Mouse (Mus musculus): ENCODE results near the gene E130208F15Rik. TPM values are rescaled to one million over a fixed set of nuclear protein-coding genes. Genes with fewer than 3 reads are reported as not detected.

Gene E130208F15Rik
- polyA plus RNA-seq, 1 experiment from 2014 or later, result not detected

DNA sequence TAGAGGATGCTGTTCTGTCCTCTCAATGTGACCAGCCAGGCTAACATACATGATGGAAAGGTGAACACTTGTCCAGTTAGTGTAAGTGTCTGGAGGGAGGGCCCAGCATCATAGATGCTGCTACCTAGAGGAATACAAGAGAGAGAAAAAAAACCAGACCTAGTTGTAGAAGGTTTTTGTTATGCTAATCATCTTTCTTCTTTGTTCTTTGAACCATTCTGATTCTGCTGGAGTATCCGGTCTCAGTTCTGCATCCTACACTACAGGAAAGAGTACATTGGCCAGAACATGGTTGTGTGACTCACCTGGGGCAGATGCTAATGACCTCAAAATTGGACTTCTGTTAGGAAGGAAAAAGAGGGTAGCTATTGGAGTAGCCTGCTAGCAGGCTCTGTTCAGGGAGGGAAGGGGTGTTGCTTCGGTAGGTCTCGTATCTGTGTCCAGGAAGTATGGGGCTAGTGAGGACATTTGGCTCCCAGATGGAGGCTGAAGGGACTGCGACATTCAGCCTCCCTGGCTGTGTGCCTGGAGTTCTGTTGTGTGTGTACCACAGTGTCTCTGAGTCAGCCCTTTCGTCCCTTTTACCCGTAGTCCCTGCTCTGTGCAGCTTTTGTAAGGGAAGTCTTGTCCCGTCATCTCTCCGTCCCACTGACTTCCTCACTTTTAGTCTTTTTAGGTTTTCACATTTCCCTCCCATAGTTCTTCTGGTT, 34.7 kb upstream of the E130208F15Rik start:
- Histone ChIP-seq H3K36me3 (ENCODE audit: control insufficient read depth, insufficient read depth, low read length) (no peaks in the 10 kb centered on the region), H3K4me3 (ENCODE audit: low read depth, low read length) (no peak overlapping the region), H3K9me3 (ENCODE audit: control insufficient read depth, low read length) (no peaks in the 10 kb centered on the region), H3K27me3 (ENCODE audit: control insufficient read depth, insufficient read depth, low read length) (no peaks in the 10 kb centered on the region), H3K27ac (ENCODE audit: low read depth, low read length) (no peak overlapping the region), H3K4me1 (replicated peaks; ENCODE audit: control insufficient read depth, insufficient read depth, low read length) (peaks cover 4% of the 10 kb centered on the region; the same call in 1 of the 2 replicates), H3K4me2 (ENCODE audit: low read depth, low read length, severe bottlenecking) (no peak overlapping the region), H3K9ac (ENCODE audit: low read length) (no peak overlapping the region)
- WGBS, result 73% methylated on average over 8 of the region's 8 CpGs
- no peak for ATAC-seq (replicated peaks; ENCODE audit: low FRiP score)
- no peak for DNase-seq (ENCODE audit: low spot score)

- WGBS, result 78% methylated on average over 6 of the region's 6 CpGs
- no peak for ATAC-seq (replicated peaks; ENCODE audit: low FRiP score)
Observed at GRCm38 (mm10) chr7:30288046-30288445, 33.5 kb upstream of the E130208F15Rik start.

GRCm38 (mm10) chr7:30289071-30289713, 32.3 kb upstream of the E130208F15Rik start:
- Histone ChIP-seq H3K9ac (ENCODE audit: low read length) (no peak overlapping the region), H3K4me1 (replicated peaks; ENCODE audit: control insufficient read depth, insufficient read depth, low read length) (peaks cover 7% of the 10 kb centered on the region; the same call in 1 of the 2 replicates), H3K36me3 (ENCODE audit: control insufficient read depth, insufficient read depth, low read length) (0 out of 2 replicates have a peak, but pooled peaks cover 1% of the 10 kb centered on the region), H3K9me3 (ENCODE audit: control insufficient read depth, low read length) (no peaks in the 10 kb centered on the region), H3K4me3 (ENCODE audit: low read depth, low read length) (no peak overlapping the region), H3K4me2 (ENCODE audit: low read depth, low read length, severe bottlenecking) (no peak overlapping the region), H3K27me3 (ENCODE audit: control insufficient read depth, insufficient read depth, low read length) (no peaks in the 10 kb centered on the region), H3K27ac (ENCODE audit: low read depth, low read length) (no peak overlapping the region)
- no peak for ATAC-seq (replicated peaks; ENCODE audit: low FRiP score)
- no peak for DNase-seq (ENCODE audit: low spot score)
- WGBS, result 68% methylated on average over 7 of the region's 7 CpGs

More at GRCm38 (mm10) chr7:30288046-30288445, 33.5 kb upstream of the E130208F15Rik start:
- Histone ChIP-seq H3K4me1 (replicated peaks; ENCODE audit: control insufficient read depth, insufficient read depth, low read length) (peaks cover 7% of the 10 kb centered on the region; the same call in 1 of the 2 replicates), H3K9me3 (ENCODE audit: control insufficient read depth, low read length) (no peaks in the 10 kb centered on the region), H3K4me2 (ENCODE audit: low read depth, low read length, severe bottlenecking) (no peak overlapping the region), H3K27me3 (ENCODE audit: control insufficient read depth, insufficient read depth, low read length) (no peaks in the 10 kb centered on the region), H3K4me3 (ENCODE audit: low read depth, low read length) (no peak overlapping the region), H3K27ac (ENCODE audit: low read depth, low read length) (no peak overlapping the region), H3K9ac (ENCODE audit: low read length) (no peak overlapping the region), H3K36me3 (ENCODE audit: control insufficient read depth, insufficient read depth, low read length) (no peaks in the 10 kb centered on the region)
- DNase-seq (ENCODE audit: low spot score), result no peak

DNA sequence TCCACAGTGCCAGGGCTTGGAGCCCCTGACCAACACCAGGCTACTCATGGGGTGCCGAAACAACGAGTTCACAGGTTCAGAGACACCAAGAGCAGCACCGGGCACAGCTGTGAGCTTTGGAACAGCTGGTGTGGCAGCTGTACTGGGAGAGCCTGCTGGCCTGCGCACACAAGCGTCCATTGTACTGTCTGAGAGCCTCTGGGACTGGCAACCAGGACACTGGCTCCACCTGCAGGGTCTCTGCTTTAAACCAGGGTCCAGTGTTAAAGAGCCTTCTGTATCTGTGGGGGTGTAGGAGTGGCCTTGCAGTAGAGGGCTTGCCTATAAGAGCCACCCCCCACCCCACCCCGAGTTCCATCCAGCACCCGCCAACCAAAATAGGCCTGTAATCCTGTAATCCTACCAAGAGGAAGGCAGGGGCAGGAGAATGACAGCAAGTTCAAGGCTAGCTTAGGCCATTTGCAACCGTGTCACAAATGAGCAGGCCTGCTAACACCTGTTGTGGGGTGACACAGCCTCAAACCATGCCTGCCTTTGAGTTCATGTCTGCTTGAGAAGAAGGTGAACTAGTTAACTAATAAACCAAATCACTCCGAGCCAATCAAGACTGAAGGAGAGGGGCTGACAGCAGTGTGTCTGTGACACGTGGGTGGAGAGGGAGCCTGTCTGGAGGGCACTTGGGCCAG, 31.7 kb upstream of the E130208F15Rik start:
- H3K4me2 ChIP-seq (ENCODE audit: low read depth, low read length, severe bottlenecking), result no peak overlapping the region
- WGBS, result 52% methylated on average over 10 of the region's 10 CpGs
- no peaks in the 10 kb centered on the region for H3K27me3 ChIP-seq (ENCODE audit: control insufficient read depth, insufficient read depth, low read length)
- DNase-seq (ENCODE audit: low spot score), result peak; percentile 60
- H3K36me3 ChIP-seq (ENCODE audit: control insufficient read depth, insufficient read depth, low read length), result peaks cover 2% of the 10 kb centered on the region; the same call in 1 of the 2 replicates
- H3K9me3 ChIP-seq (ENCODE audit: control insufficient read depth, low read length), result no peaks in the 10 kb centered on the region
- H3K27ac ChIP-seq (ENCODE audit: low read depth, low read length), result no peak overlapping the region
- H3K4me1 ChIP-seq (replicated peaks; ENCODE audit: control insufficient read depth, insufficient read depth, low read length), result peaks cover 7% of the 10 kb centered on the region; the same call in 1 of the 2 replicates
- peak; percentile 25; the same call in 1 of the 2 replicates for ATAC-seq (replicated peaks; ENCODE audit: low FRiP score)
- no peak overlapping the region for H3K9ac ChIP-seq (ENCODE audit: low read length)
- no peak overlapping the region for H3K4me3 ChIP-seq (ENCODE audit: low read depth, low read length)

- Histone ChIP-seq H3K4me1 (replicated peaks; ENCODE audit: control insufficient read depth, insufficient read depth, low read length) (peaks cover 7% of the 10 kb centered on the region; the same call in 1 of the 2 replicates), H3K27ac (ENCODE audit: low read depth, low read length) (0 out of 2 replicates have a peak within 1 kb of the TSS, but pooled peaks have one; percentile 13), H3K27me3 (ENCODE audit: control insufficient read depth, insufficient read depth, low read length) (no peaks in the 10 kb centered on the region), H3K4me2 (ENCODE audit: low read depth, low read length, severe bottlenecking) (peak within 1 kb of the TSS; percentile 60), H3K4me3 (ENCODE audit: low read depth, low read length) (peak within 1 kb of the TSS; percentile 76), H3K9me3 (ENCODE audit: control insufficient read depth, low read length) (no peaks in the 10 kb centered on the region), H3K36me3 (ENCODE audit: control insufficient read depth, insufficient read depth, low read length) (peaks cover 8% of the 10 kb centered on the region; the same call in 1 of the 2 replicates), H3K9ac (ENCODE audit: low read length) (peak within 1 kb of the TSS; percentile 92)
- WGBS, result 7% methylated on average over 35 of the region's 35 CpGs
- DNase-seq (ENCODE audit: low spot score) (peak; percentile 91), ATAC-seq (replicated peaks; ENCODE audit: low FRiP score) (peak; percentile 83)
Observed at GRCm38 (mm10) chr7:30291215-30292131, 30.1 kb upstream of the E130208F15Rik start, which contains the start of gene Clip3. Gene Clip3 (plus strand): TSS chr7:30291728.

DNA sequence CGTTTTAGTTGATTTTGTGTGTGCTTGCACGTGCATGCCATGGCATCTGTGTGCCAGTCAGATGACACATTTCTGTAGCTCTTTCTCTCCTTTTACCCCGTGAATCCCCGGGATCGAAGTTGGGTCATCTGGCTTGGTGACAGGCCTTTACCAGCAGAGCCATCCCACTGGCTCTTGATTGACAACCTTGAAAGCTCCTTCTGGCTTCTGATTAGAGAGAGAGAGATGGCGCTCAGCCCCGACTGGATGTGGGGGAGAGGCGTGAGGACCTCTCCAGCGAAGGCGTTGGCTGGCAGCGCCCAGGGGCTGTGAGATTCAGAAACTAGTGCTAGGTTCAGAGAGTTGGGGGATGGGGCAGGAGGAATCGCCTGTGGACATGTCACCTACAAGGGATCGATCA, 27.7 kb upstream of the E130208F15Rik start:
- WGBS, result 86% methylated on average over 13 of the region's 13 CpGs
- H3K4me1 ChIP-seq (replicated peaks; ENCODE audit: control insufficient read depth, insufficient read depth, low read length), result peaks cover 7% of the 10 kb centered on the region; the same call in 1 of the 2 replicates
- H3K36me3 ChIP-seq (ENCODE audit: control insufficient read depth, insufficient read depth, low read length), result peaks cover 10% of the 10 kb centered on the region
- no peak overlapping the region for H3K9ac ChIP-seq (ENCODE audit: low read length)
- no peak overlapping the region for H3K4me2 ChIP-seq (ENCODE audit: low read depth, low read length, severe bottlenecking)
- no peaks in the 10 kb centered on the region for H3K9me3 ChIP-seq (ENCODE audit: control insufficient read depth, low read length)
- DNase-seq (ENCODE audit: low spot score) (no peak), ATAC-seq (replicated peaks; ENCODE audit: low FRiP score) (no peak)
- H3K27ac ChIP-seq (ENCODE audit: low read depth, low read length), result no peak overlapping the region
- no peaks in the 10 kb centered on the region for H3K27me3 ChIP-seq (ENCODE audit: control insufficient read depth, insufficient read depth, low read length)
- H3K4me3 ChIP-seq (ENCODE audit: low read depth, low read length), result no peak overlapping the region

DNA sequence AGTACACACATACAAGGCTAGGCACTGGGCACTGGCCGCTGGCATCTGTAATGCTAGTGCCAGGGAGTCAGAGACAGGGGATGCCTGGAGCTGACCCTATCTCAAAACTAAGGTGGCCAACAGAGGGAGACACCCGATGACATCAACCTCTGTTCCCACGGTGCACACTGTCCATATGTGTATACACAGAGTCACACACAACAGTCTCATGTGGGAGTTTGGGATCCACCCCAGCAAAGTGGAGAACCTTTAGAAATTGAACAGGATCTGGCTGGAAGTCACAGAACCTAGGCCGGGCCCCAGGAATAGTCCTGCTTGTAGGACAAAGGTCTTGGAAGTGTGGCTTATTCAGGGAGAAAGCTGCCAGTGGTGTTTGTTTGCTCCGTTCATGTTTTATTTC, 27.2 kb upstream of the E130208F15Rik start:
- no peak for ATAC-seq (replicated peaks; ENCODE audit: low FRiP score)
- Histone ChIP-seq H3K4me3 (ENCODE audit: low read depth, low read length) (no peak overlapping the region), H3K27me3 (ENCODE audit: control insufficient read depth, insufficient read depth, low read length) (no peaks in the 10 kb centered on the region), H3K9me3 (ENCODE audit: control insufficient read depth, low read length) (no peaks in the 10 kb centered on the region), H3K4me1 (replicated peaks; ENCODE audit: control insufficient read depth, insufficient read depth, low read length) (peaks cover 7% of the 10 kb centered on the region; the same call in 1 of the 2 replicates), H3K27ac (ENCODE audit: low read depth, low read length) (no peak overlapping the region), H3K4me2 (ENCODE audit: low read depth, low read length, severe bottlenecking) (no peak overlapping the region), H3K36me3 (ENCODE audit: control insufficient read depth, insufficient read depth, low read length) (peaks cover 11% of the 10 kb centered on the region), H3K9ac (ENCODE audit: low read length) (no peak overlapping the region)
- DNase-seq (ENCODE audit: low spot score), result no peak
- 92% methylated on average over 5 of the region's 5 CpGs for WGBS

Measured in forebrain, embryonic 11.5 days (tissue).